Comparison of ENCODE assay signal across 20 mouse cellular contexts in genomic region chr9:60208843-60209242, GRCm38 (mm10).
DNase-seq lines count a peak whose midpoint lies in the region; TF ChIP-seq lines count a peak whose summit lies in the region.
"Had no signal": no experiment of that assay in that cellular context is flagged by ENCODE, and none has a peak within 500 bp of the region (broad histone marks: within the 10 kb centered on the region; RNA-seq: fewer than 3 reads in every experiment).

No protein-coding gene starts in this region.

- no peaks in the 10 kb centered on the region for H3K36me3 ChIP-seq in C2C12 (ENCODE audit: control insufficient read depth, insufficient read depth)
- H3K36me3 ChIP-seq: embryonic facial prominence, embryonic 10.5 days; embryonic facial prominence, embryonic 12.5 days; forebrain, embryonic 10.5 days; forebrain, embryonic 12.5 days had no signal

- no peaks in the 10 kb centered on the region for H3K79me2 ChIP-seq in C2C12 (ENCODE audit: control insufficient read depth, insufficient read depth)

- H3K27ac ChIP-seq in embryonic fibroblast, embryonic 13.5 days (ENCODE audit: insufficient read depth, low read length): peak overlapping the region; percentile 47
- H3K27ac ChIP-seq: embryonic facial prominence, embryonic 10.5 days; embryonic facial prominence, embryonic 12.5 days; forebrain, embryonic 10.5 days; forebrain, embryonic 12.5 days had no signal

- H3K79me3 ChIP-seq in C2C12 (ENCODE audit: low read depth): no peaks in the 10 kb centered on the region

- H3K27me3 ChIP-seq in C2C12 (ENCODE audit: control insufficient read depth, insufficient read depth, insufficient read length): no peaks in the 10 kb centered on the region
- H3K27me3 ChIP-seq: embryonic facial prominence, embryonic 12.5 days; forebrain, embryonic 12.5 days; Patski had no signal

- H3K4me1 ChIP-seq in embryonic fibroblast, embryonic 13.5 days (ENCODE audit: control insufficient read depth, insufficient read depth, low read length): peaks cover 13% of the 10 kb centered on the region
- H3K4me1 ChIP-seq: embryonic facial prominence, embryonic 10.5 days; embryonic facial prominence, embryonic 12.5 days; forebrain, embryonic 10.5 days; forebrain, embryonic 12.5 days had no signal

- H3ac ChIP-seq in C2C12 (ENCODE audit: control insufficient read depth, insufficient read length, low read depth): no peak overlapping the region

- TF ChIP-seq POLR2A in embryonic fibroblast, embryonic 13.5 days (IDR thresholded peaks at IDR 0.05; ENCODE audit: low read depth, low read length): no peak

- no peak overlapping the region for H3K4me3 ChIP-seq in C2C12 (ENCODE audit: insufficient read depth, poor library complexity, severe bottlenecking)
- no peak overlapping the region for H3K4me3 ChIP-seq in embryonic fibroblast, embryonic 13.5 days (ENCODE audit: insufficient read depth, low read length)
- H3K4me3 ChIP-seq: embryonic facial prominence, embryonic 10.5 days; embryonic facial prominence, embryonic 12.5 days; erythroblast, embryonic 14.5 days; forebrain, embryonic 10.5 days; forebrain, embryonic 12.5 days had no signal

- no peak for TF ChIP-seq CTCF in C2C12 (IDR thresholded peaks at IDR 0.05; ENCODE audit: control insufficient read depth, insufficient read depth, insufficient read length)
- no peak for TF ChIP-seq CTCF in embryonic fibroblast, embryonic 13.5 days (IDR thresholded peaks at IDR 0.05; ENCODE audit: borderline replicate concordance, insufficient read depth, low read length)

- peak; percentile 72 for DNase-seq in 3T3-L1 (ENCODE audit: low read depth, low spot score)
- DNase-seq in heart, adult 18-20 months: no peak
- DNase-seq in spleen, adult 12 weeks (ENCODE audit: low spot score): no peak
- DNase-seq: adrenal gland, adult 8-10 months; adrenal gland, postnatal 14 days; adrenal gland, postnatal 36 days; B cell, adult 2 months; cerebellum, adult 11-12 months; cerebellum, adult 2 months; cerebellum, adult 9-10 months; cerebellum, postnatal 10 days; cerebellum, postnatal 25 days had no signal

TF ChIP-seq in C2C12, 6 proteins besides CTCF, POLR2A, EP300 and RAD21:
- TF ChIP-seq MAX (IDR thresholded peaks at IDR 0.05) (peak; percentile 12), FOSL1 (IDR thresholded peaks at IDR 0.05; ENCODE audit: insufficient read depth, low read length, poor library complexity, severe bottlenecking) (no peak)
